Mouse (Mus musculus): ENCODE measurements around the gene Shox2. TPM values are rescaled to one million over a fixed set of nuclear protein-coding genes. Genes with fewer than 3 reads are reported as not detected.

The Shox2 gene
- total RNA-seq, 1 experiment from 2014 or later = 2.0 TPM

DNA sequence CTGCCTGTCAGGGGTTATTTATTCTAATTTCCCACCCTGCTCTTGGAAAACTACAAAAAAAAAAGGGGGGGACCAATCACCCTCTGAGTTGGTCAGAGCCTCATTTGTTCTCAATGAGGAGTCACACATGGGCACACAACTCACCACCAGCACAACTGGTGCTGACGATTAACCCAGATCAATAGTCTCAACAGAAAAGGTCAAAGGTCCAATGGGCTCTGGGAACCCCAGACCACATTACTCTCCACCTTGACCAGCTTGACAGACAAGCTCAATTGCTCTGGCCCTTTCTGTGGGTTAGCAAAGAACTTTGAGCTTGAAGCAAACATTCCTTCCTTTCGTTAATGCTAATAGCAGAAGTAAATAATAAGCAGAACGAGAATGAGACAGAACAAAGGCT is 16.7 kb downstream of the Shox2 start:
- DNase-seq = no peak

DNA sequence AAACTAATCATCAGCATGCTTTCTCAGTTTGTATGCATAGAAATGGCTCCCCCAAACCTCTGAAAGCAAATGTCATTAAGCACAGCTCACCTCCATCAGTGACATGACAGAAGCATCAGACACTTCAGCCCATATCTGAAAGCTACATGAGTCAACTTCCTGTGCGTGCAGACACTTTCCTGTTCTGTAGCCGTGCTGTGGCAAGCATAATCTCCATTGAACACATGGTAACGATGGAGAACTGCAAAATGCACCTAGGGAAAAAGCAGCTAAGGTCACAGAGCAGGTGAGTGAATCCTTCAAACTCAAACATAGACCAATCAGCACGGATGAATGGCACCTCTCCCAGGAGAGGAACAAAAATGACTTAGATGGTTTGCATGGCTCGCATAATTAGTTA is 21.6 kb downstream of the Shox2 start:
- no peak for DNase-seq

DNA sequence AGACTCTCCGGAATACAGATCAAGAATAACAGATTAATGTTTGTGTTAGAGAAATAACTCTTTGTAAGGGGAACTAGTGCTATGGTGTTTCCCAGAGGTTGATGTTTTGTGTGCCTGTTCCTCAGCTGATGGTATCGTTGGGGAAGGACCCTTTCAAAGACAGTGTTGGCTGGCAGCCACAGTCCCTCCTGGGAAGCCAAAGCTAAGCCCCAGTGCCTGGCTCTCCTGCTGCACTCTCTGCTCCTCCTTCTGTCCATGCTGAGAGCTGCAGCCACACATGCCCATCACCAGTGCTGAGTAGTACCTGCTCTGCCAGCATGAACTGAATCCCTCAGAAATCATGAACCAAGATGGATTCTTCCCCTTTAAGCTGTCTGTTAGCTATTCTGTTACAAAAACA is 26.4 kb downstream of the Shox2 start:
- no peak for DNase-seq

DNA sequence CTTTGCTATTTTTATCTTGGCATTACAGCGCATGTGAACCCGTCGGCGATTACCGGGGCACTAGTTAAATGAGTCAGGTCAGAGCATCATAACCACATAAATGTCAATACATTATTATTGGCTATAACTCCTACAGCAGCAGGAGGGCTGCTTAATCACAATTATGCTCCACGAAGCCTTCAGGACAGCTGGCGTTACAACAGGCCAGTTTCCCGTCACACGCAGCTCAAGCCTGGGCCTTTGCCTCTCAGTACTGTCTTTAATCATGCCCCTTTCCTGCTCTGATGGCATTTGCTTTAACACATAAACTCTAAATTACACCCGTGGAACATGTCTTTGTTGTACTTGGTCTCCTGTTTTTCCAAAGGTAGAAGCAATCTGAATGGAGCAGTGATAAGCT is 41.9 kb downstream of the Shox2 start:
- DNase-seq = no peak

GRCm38 (mm10) chr3:66922436-66922835 is 59.1 kb downstream of the Shox2 start:
- no peak for DNase-seq

Other genes starting within 250 kb of the Shox2 start
- 33.5 and 34.8 TPM in 2 replicates for gene Rsrc1, start 381 bp downstream of the Shox2 start, total RNA-seq (2021)

Measured in adrenal gland, postnatal 25 days (tissue).